Mouse (Mus musculus) liver, embryonic 16.5 days (tissue): ENCODE results near the gene Ldhd. TPM values are rescaled to one million over a fixed set of nuclear protein-coding genes. Genes with fewer than 3 reads are reported as not detected.

Experiments
- ATAC-seq: fragments of 200-750 bp; cut with Nextera tagmentation; 2 replicates; pipeline ENCODE4 v1.8.0; 2017; ENCODE audit warnings: low read depth, mild to moderate bottlenecking, moderate number of reproducible peaks, moderate library complexity
- H3K27ac ChIP-seq: fragments of 300-500 bp; sonication (generic); 2 replicates; pipeline ENCODE4 v1.5.1; 2014; ENCODE audit warnings: mild to moderate bottlenecking, low read length
- H3K27me3 ChIP-seq: fragments of 300-500 bp; sonication (generic); 2 replicates; pipeline ENCODE4 v1.6.1; 2014; ENCODE audit warnings: low read depth, low read length, mixed read lengths; ENCODE audit not compliant: control insufficient read depth, insufficient read depth
- H3K36me3 ChIP-seq: fragments of 300-500 bp; sonication (generic); 2 replicates; pipeline ENCODE4 v1.6.1; 2014; ENCODE audit warnings: mild to moderate bottlenecking; ENCODE audit not compliant: control insufficient read depth, insufficient read depth
- H3K4me1 ChIP-seq: fragments of 300-500 bp; sonication (generic); 2 replicates; pipeline ENCODE4 v1.6.1; 2014; ENCODE audit warnings: low read depth, low read length, mixed read lengths; ENCODE audit not compliant: control insufficient read depth
- H3K4me2 ChIP-seq: fragments of 300-500 bp; sonication (generic); 2 replicates; pipeline ENCODE4 v1.6.1; 2014; ENCODE audit warnings: low read depth, low read length, mixed read lengths
- H3K4me3 ChIP-seq: fragments of 300-500 bp; sonication (generic); 2 replicates; pipeline ENCODE4 v1.5.1; 2014; ENCODE audit warnings: low read depth, mild to moderate bottlenecking, low read length
- H3K9ac ChIP-seq: fragments of 300-500 bp; sonication (generic); 2 replicates; pipeline ENCODE4 v1.6.1; 2014; ENCODE audit warnings: low read depth, low read length
- H3K9me3 ChIP-seq: fragments of 300-500 bp; sonication (generic); replicated peaks from 2 replicates; pipeline ENCODE4 v1.6.1; 2016; ENCODE audit warnings: low read length; ENCODE audit not compliant: control insufficient read depth
- WGBS: fragments of 180-500 bp; shearing (Covaris S2); extraction: QIAGEN DNeasy Blood & Tissue Kit; methylation state at CpG from one replicate; pipeline ENCODE4 v1.1.7; 2014; ENCODE audit not compliant: insufficient replicate concordance; 5-methylcytosine and 5-hydroxymethylcytosine counted together
- polyA plus RNA-seq: library from polyadenylated mRNA; unstranded; fragments of >200 nt; fragmentation: Nextera tagmentation; extraction: Ambion mirVana; gene quantifications from 2 replicates; pipeline ENCODE4 v1.2.1, GENCODE M21; 2015

The Ldhd gene
- polyA plus RNA-seq, 1 experiment from 2014 or later = 0.34 TPM

DNA sequence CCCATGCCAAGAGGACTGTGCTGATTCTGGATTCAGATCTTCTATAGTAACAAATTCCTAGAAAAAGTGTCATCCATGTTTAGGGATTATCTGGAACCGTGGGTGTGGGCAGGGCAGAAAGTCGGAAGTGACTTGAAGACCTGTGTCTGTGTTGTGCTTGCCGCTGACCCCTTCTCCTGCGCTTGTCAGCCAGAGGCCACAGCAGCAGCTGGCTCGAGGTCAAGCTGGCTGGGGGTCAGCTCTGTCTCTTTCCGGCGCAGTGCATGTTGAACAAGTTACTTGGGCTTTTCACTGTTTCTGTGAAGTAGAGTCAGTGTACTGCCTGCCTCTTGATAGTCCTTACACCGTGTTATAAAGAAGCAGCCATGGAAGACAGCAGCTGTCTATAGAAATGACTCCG lies 23.2 kb downstream of the Ldhd start:
- no peaks in the 10 kb centered on the region for H3K27me3 ChIP-seq
- no peaks in the 10 kb centered on the region for H3K36me3 ChIP-seq
- H3K27ac ChIP-seq = no peak overlapping the region
- H3K9ac ChIP-seq = no peak overlapping the region
- H3K9me3 ChIP-seq = no peaks in the 10 kb centered on the region
- WGBS = 76% methylated on average over 9 of the region's 9 CpGs
- H3K4me1 ChIP-seq = no peaks in the 10 kb centered on the region
- no peak overlapping the region for H3K4me2 ChIP-seq
- no peak for ATAC-seq
- no peak overlapping the region for H3K4me3 ChIP-seq

GRCm38 (mm10) chr8:111604986-111605385 lies 25.2 kb downstream of the Ldhd start:
- 72% methylated on average over 2 of the region's 2 CpGs for WGBS
- ATAC-seq = no peak

DNA sequence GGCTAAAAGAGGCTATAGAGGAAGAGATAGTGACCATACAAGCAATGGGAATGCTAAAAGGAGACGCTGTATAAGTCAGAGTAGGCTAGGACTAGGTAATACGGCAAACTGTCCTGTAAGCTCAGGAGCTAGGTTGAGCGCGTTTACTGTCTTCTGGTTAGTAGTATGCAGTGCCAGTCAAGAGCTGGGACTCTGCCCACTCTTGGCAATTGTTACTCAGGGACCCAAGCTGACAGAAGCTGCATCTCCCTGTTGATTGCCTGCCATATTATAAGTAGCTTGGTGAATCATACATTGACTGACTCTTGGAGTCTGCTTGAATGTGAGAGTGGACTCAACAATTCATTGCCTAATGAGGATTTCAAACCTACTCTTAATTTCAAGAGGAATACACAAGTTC lies 28.1 kb downstream of the Ldhd start:
- peaks cover 8% of the 10 kb centered on the region for H3K4me1 ChIP-seq
- no peaks in the 10 kb centered on the region for H3K36me3 ChIP-seq
- no peak overlapping the region for H3K9ac ChIP-seq
- H3K9me3 ChIP-seq = no peaks in the 10 kb centered on the region
- no peak overlapping the region for H3K4me2 ChIP-seq
- H3K4me3 ChIP-seq = no peak overlapping the region
- ATAC-seq = no peak
- H3K27ac ChIP-seq = no peak overlapping the region
- WGBS = 80% methylated on average over 4 of the region's 4 CpGs
- no peaks in the 10 kb centered on the region for H3K27me3 ChIP-seq

More at GRCm38 (mm10) chr8:111604986-111605385, 25.2 kb downstream of the Ldhd start:
- Histone ChIP-seq H3K36me3 (no peaks in the 10 kb centered on the region), H3K4me1 (no peaks in the 10 kb centered on the region), H3K9me3 (no peaks in the 10 kb centered on the region), H3K4me2 (no peak overlapping the region), H3K9ac (no peak overlapping the region), H3K27me3 (no peaks in the 10 kb centered on the region), H3K4me3 (no peak overlapping the region), H3K27ac (no peak overlapping the region)

GRCm38 (mm10) chr8:111599707-111600444 lies 30.3 kb downstream of the Ldhd start:
- H3K4me2 ChIP-seq = no peak overlapping the region
- no peak for ATAC-seq
- H3K9ac ChIP-seq = no peak overlapping the region
- no peak overlapping the region for H3K4me3 ChIP-seq
- H3K4me1 ChIP-seq = peaks cover 22% of the 10 kb centered on the region
- no peak overlapping the region for H3K27ac ChIP-seq
- no peaks in the 10 kb centered on the region for H3K9me3 ChIP-seq
- no peaks in the 10 kb centered on the region for H3K27me3 ChIP-seq
- no peaks in the 10 kb centered on the region for H3K36me3 ChIP-seq
- 44% methylated on average over 9 of the region's 9 CpGs for WGBS

- no peaks in the 10 kb centered on the region for H3K27me3 ChIP-seq
- no peak overlapping the region for H3K9ac ChIP-seq
- no peak overlapping the region for H3K4me3 ChIP-seq
- WGBS = 60% methylated on average over 1 of the region's 1 CpGs
- H3K4me1 ChIP-seq = peaks cover 32% of the 10 kb centered on the region
- ATAC-seq = no peak
- no peaks in the 10 kb centered on the region for H3K9me3 ChIP-seq
- no peak overlapping the region for H3K4me2 ChIP-seq
- no peaks in the 10 kb centered on the region for H3K36me3 ChIP-seq
- H3K27ac ChIP-seq = peak overlapping the region; percentile 11; the same call in 1 of the 2 replicates
Observed at GRCm38 (mm10) chr8:111597310-111597709, 32.9 kb downstream of the Ldhd start.

DNA sequence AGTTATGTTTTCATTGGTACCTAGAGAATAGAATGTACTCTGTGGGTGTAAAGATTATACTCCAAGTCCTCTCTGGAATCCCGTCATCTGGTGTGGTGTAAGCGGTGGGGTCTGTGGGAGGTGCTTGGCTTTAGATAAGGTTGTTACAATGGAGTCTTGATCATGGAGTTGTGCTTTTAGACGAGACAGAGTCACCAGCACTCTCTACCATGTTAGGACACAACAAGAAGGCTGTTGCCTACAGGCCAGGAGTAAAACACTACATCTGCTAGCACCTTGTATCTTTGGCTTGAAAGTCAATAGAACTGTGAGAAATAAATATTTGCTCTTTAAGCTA lies 33.7 kb downstream of the Ldhd start:
- peak overlapping the region; percentile 56; the same call in 1 of the 2 replicates for H3K4me2 ChIP-seq
- WGBS = 9% methylated on average over 3 of the region's 3 CpGs
- 0 out of 2 replicates have a peak, but pooled peaks have one; percentile 19 for ATAC-seq
- no peak overlapping the region for H3K4me3 ChIP-seq
- peak overlapping the region; percentile 29 for H3K27ac ChIP-seq
- peaks cover 32% of the 10 kb centered on the region for H3K4me1 ChIP-seq
- no peak overlapping the region for H3K9ac ChIP-seq
- H3K27me3 ChIP-seq = no peaks in the 10 kb centered on the region
- H3K36me3 ChIP-seq = no peaks in the 10 kb centered on the region
- H3K9me3 ChIP-seq = no peaks in the 10 kb centered on the region

- Histone ChIP-seq H3K4me1 (peaks cover 32% of the 10 kb centered on the region), H3K27me3 (no peaks in the 10 kb centered on the region), H3K4me2 (peak overlapping the region; percentile 56), H3K36me3 (no peaks in the 10 kb centered on the region), H3K27ac (peak overlapping the region; percentile 62; the same call in 1 of the 2 replicates), H3K4me3 (peak overlapping the region; percentile 39), H3K9me3 (no peaks in the 10 kb centered on the region), H3K9ac (0 out of 2 replicates have a peak overlapping the region, but pooled peaks have one; percentile 11)
- 5% methylated on average over 15 of the region's 15 CpGs for WGBS
- peak; percentile 83 for ATAC-seq
Observed at GRCm38 (mm10) chr8:111595712-111596484, 34.3 kb downstream of the Ldhd start.

- peaks cover 32% of the 10 kb centered on the region for H3K4me1 ChIP-seq
- ATAC-seq = no peak
- 54% methylated on average over 2 of the region's 2 CpGs for WGBS
- no peak overlapping the region for H3K27ac ChIP-seq
- no peaks in the 10 kb centered on the region for H3K9me3 ChIP-seq
- H3K4me3 ChIP-seq = no peak overlapping the region
- no peaks in the 10 kb centered on the region for H3K27me3 ChIP-seq
- no peak overlapping the region for H3K9ac ChIP-seq
- H3K36me3 ChIP-seq = no peaks in the 10 kb centered on the region
- H3K4me2 ChIP-seq = no peak overlapping the region
Observed at GRCm38 (mm10) chr8:111594951-111595350, 35.2 kb downstream of the Ldhd start.
